Mouse (Mus musculus) forebrain, embryonic 10.5 days (tissue): ENCODE data around the gene Slc30a6. TPM values are rescaled to one million over a fixed set of nuclear protein-coding genes. Genes with fewer than 3 reads are reported as not detected.

ENCODE experiments used
- DNase-seq: peaks from one replicate; pipeline ENCODE4 v3.0.0-alpha.2; 2017; ENCODE audit warnings: low spot score; ENCODE audit errors: extremely low spot score
- H3K27ac ChIP-seq: fragments of 300-500 bp; sonication (generic); 2 replicates; pipeline ENCODE4 v1.5.1; 2016; ENCODE audit warnings: mild to moderate bottlenecking
- H3K27me3 ChIP-seq: fragments of 300-500 bp; sonication (generic); 2 replicates; pipeline ENCODE4 v1.6.1; 2016; ENCODE audit warnings: mild to moderate bottlenecking; ENCODE audit not compliant: poor library complexity, severe bottlenecking
- H3K36me3 ChIP-seq: fragments of 300-500 bp; sonication (generic); replicated peaks from 2 replicates; pipeline ENCODE4 v1.6.1; 2016; ENCODE audit warnings: mild to moderate bottlenecking, moderate library complexity
- H3K4me1 ChIP-seq: fragments of 300-500 bp; sonication (generic); 2 replicates; pipeline ENCODE4 v1.6.1; 2016
- H3K4me3 ChIP-seq: fragments of 300-500 bp; sonication (generic); 2 replicates; pipeline ENCODE4 v1.5.1; 2016; ENCODE audit warnings: mild to moderate bottlenecking, moderate library complexity
- H3K9me3 ChIP-seq: fragments of 300-500 bp; sonication (generic); 2 replicates; pipeline ENCODE4 v1.6.1; 2016; ENCODE audit warnings: mild to moderate bottlenecking, moderate library complexity
- WGBS: fragments of 180-500 bp; shearing (Covaris S2); methylation state at CpG from one replicate; pipeline ENCODE4 v1.1.7; 2016; 5-methylcytosine and 5-hydroxymethylcytosine counted together
- polyA plus RNA-seq: library from polyadenylated mRNA; unstranded; fragments of >200 nt; fragmentation: Nextera tagmentation; extraction: Ambion mirVana; gene quantifications from 2 replicates; pipeline ENCODE4 v1.2.1, GENCODE M21; 2016

The Slc30a6 gene
- polyA plus RNA-seq = 33.8 and 35.4 TPM in 2 replicates

DNA sequence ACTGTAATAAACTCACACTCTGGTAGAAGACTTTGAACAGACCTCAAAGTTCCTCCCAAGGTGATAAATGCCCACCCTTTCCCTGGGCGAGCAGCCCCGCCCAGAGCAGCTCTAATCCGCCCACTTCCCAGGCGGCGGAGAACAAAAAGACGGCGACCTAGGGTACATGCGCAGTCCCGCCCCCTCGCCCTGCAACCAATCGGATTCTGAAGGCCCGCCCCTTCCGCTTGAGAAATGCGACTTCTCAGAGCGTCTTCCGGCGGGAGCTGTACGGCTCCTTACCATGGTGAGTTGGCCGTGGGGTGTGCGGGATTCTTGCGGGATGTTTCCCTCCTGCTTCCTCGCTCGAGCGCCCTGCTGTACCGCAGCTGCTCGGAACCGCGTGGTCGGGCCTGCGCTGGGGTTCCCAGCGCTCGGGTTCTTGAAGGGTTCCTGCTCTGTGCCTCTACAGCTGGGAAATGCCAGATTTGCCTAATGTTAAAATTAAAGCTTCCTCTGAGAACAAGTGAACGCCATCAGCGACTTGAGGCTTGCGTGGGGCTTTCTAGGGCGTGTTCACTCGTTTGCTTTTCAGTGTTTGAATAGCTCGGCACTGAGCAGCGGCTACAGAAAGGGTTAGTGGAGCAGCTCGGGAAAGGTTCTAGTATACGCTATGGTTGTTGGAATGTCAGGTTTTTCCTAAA lies at the start of gene Slc30a6:
TSS of gene Slc30a6 (plus strand) at position 226 of the 683 bp plus-strand sequence.
- Histone ChIP-seq H3K4me3 (peak within 1 kb of the TSS; percentile 96), H3K4me1 (peaks cover 17% of the 10 kb centered on the region), H3K9me3 (no peaks in the 10 kb centered on the region), H3K27me3 (no peaks in the 10 kb centered on the region), H3K36me3 (no peaks in the 10 kb centered on the region), H3K27ac (peak within 1 kb of the TSS; percentile 91)
- WGBS = under 1% methylated on average over 41 of the region's 41 CpGs
- peak; percentile 97 for DNase-seq

DNA sequence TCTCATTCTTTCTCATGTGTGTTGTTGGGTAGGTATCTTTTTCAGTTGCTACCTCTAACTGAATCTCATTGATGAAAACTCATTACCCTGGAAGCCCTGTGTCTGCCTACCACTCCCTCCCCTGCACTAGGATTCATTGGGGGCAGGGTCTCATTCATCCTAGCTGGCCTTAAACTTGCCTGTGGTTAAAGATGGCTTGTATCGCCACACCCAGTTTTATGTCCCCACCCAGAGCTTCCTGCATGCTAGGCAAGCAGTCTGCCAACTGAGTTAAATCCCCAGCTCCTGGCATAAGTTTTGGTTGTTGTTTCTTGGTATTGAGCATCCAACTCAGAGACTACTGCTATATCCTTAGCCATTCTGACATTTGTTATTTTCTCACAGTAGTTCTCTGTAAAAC lies 31.8 kb upstream of the Slc30a6 start:
- H3K4me1 ChIP-seq = no peaks in the 10 kb centered on the region

DNA sequence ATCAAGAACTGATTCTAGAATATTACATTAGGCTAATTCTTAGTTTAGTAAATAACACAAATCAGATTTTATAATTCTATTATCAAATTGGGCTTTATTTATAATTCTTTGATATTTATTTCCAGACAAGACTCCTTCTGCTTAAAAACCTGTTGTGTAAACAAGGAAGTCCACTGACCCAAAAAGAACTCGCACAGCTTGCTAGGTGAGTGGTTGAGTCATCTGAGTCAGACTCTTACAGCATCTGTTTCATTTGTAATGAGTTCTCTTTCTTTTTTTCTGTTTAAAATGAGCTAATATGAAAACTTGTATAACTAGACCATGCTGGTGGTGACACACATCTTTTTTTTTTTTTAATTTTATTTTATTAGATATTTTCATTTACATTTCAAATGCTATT lies 18.5 kb upstream of the Slc30a6 start:
- Histone ChIP-seq H3K4me1 (no peaks in the 10 kb centered on the region), H3K27ac (no peak overlapping the region), H3K36me3 (peaks cover 89% of the 10 kb centered on the region), H3K4me3 (no peak overlapping the region), H3K27me3 (no peaks in the 10 kb centered on the region), H3K9me3 (no peaks in the 10 kb centered on the region)
- no peak for DNase-seq
- 94% methylated on average over 1 of the region's 1 CpGs for WGBS

More for the DNA sequence above, 31.8 kb upstream of the Slc30a6 start:
- WGBS = 94% methylated on average over 1 of the region's 1 CpGs
- Histone ChIP-seq H3K4me3 (no peak overlapping the region), H3K27ac (no peak overlapping the region), H3K36me3 (peaks cover 88% of the 10 kb centered on the region), H3K27me3 (no peaks in the 10 kb centered on the region), H3K9me3 (no peaks in the 10 kb centered on the region)
- no peak for DNase-seq

DNA sequence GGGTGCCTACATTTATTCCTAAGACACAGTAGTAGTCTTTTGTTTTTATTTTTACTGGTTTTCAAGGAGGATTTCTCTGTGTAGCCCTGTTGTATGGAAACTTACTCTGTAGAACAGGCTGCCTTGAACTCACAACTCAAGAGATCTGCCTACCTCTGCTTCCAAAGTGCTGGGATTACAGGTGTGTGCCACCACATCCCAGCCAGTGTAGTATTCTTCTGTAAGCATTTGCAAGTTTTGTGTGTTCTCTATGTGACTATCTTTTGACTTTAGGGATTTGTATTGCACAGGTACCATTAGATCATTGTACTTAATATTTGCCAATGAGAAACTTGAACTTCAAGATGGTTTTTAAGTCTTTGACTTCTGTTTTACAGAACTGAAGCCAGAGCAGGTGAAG lies 8.8 kb upstream of the Slc30a6 start:
- Histone ChIP-seq H3K4me1 (no peaks in the 10 kb centered on the region), H3K9me3 (no peaks in the 10 kb centered on the region), H3K27me3 (no peaks in the 10 kb centered on the region), H3K36me3 (peaks cover 76% of the 10 kb centered on the region), H3K4me3 (no peak overlapping the region), H3K27ac (no peak overlapping the region)
- DNase-seq = no peak

DNA sequence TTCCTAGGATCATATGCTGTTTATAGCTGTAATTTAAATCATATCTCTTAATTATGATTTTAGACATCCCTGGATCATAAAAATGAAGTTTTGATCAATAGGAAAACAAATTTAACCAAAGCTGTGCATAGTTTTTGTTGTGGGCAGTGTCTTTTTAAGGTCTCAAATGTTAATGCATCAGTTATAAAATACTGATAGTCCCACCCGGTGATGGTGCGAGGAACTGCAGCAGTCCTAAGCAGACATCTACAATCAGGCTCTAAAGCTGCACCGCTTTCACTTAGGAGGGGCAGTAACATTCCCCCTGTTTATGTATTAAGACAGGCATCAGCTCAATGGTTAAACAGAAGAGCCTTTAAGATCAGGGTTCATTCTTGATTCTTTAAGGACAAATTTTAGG lies 5.6 kb upstream of the Slc30a6 start:
- 89% methylated on average over 3 of the region's 3 CpGs for WGBS
- H3K36me3 ChIP-seq = peaks cover 44% of the 10 kb centered on the region
- no peak overlapping the region for H3K4me3 ChIP-seq
- H3K27me3 ChIP-seq = no peaks in the 10 kb centered on the region
- no peaks in the 10 kb centered on the region for H3K9me3 ChIP-seq
- peaks cover 3% of the 10 kb centered on the region; the same call in 1 of the 2 replicates for H3K4me1 ChIP-seq
- no peak overlapping the region for H3K27ac ChIP-seq
- no peak for DNase-seq

DNA sequence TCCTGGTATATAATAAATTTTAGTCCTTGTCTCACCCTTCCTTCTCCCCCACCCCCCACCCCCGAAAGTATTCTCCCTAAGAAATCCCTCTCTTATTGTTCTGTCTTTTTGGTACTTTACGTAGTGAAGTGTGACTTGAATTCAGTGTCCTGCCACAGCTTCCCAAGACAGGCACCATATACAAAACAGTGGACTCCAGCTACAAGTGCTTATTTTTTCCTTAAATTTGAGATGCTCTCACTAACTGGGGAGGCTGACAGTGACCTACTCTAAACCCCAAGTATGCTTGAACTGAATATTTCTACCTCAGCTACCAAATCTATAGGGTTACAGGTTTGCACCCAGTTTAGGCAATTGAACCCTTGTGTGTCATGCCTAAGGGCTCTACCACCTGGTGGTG lies 1.0 kb upstream of the Slc30a6 start:
- Histone ChIP-seq H3K4me1 (peaks cover 17% of the 10 kb centered on the region), H3K27me3 (no peaks in the 10 kb centered on the region), H3K9me3 (no peaks in the 10 kb centered on the region), H3K4me3 (no peak overlapping the region), H3K36me3 (peaks cover 6% of the 10 kb centered on the region), H3K27ac (0 out of 2 replicates have a peak overlapping the region, but pooled peaks have one; percentile 91)
- no peak for DNase-seq
- WGBS = 77% methylated on average over 2 of the region's 2 CpGs

DNA sequence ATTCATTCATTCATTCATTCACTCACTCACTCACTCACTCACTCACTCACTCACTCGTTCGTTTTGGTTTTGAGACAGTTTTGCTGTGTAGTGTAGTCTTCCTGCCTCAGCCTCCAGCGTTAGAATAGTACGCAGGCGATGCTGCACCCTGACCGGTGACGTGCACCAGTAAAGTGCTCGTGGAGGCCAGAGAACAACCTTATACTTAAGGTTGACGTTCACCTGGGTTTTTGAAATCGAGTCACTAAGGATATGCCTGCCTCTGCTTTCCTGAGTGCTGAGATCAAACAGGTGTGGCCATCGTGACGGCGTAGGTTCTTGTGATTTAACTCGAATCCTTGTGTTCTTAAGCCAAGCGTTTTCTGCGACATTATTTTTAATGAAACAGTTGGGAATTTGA lies 553 bp upstream of the Slc30a6 start:
- DNase-seq = peak; percentile 17
- H3K27me3 ChIP-seq = no peaks in the 10 kb centered on the region
- 36% methylated on average over 16 of the region's 16 CpGs for WGBS
- H3K36me3 ChIP-seq = 0 out of 2 replicates have a peak, but pooled peaks cover 4% of the 10 kb centered on the region
- peak overlapping the region; percentile 91 for H3K27ac ChIP-seq
- H3K4me1 ChIP-seq = peaks cover 17% of the 10 kb centered on the region
- no peaks in the 10 kb centered on the region for H3K9me3 ChIP-seq
- H3K4me3 ChIP-seq = peak overlapping the region; percentile 96

DNA sequence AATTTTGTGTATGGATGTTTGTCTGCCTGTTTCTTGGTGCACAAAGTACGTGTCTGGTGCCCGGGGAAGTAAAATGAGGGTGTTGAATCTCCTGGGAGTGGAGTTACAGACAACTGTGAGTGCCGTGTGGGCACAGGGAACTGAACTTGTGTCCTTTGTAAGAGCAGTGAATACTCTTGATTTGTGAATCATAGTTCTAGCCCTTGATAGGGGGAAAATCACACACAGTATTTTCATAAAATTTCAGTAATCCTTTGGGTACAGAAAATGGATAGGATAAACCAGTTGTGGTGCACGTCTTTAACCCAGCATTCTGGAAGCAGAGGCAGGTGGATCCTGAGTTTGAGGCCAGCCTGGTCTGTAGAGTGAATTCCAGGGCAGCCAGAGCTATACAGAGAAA lies 1.4 kb downstream of the Slc30a6 start:
- no peaks in the 10 kb centered on the region for H3K27me3 ChIP-seq
- no peaks in the 10 kb centered on the region for H3K9me3 ChIP-seq
- H3K36me3 ChIP-seq = peaks cover under 1% of the 10 kb centered on the region
- WGBS = 87% methylated on average over 4 of the region's 4 CpGs
- peak overlapping the region; percentile 96 for H3K4me3 ChIP-seq
- peaks cover 17% of the 10 kb centered on the region for H3K4me1 ChIP-seq
- DNase-seq = no peak
- H3K27ac ChIP-seq = no peak overlapping the region

DNA sequence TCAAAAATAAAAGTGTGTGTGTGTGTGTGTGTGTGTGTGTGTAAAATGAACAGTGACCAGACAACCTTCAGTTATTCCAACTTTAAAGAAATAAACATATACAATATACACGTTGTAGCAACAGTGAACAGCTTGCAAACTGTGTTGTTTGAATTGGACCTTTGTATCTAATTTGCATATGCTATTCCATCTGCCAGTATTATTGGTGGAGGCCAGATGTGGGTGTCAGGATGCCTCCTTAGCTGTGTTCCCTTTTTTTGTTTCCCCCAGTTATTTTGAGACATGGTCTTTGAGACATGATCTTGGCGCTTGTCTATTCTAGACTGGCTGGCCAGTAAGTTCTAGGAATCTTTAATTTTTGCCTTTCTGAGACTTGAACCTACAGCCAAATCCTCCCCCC lies 1.8 kb downstream of the Slc30a6 start:
- peaks cover 4% of the 10 kb centered on the region for H3K36me3 ChIP-seq
- no peak for DNase-seq
- 87% methylated on average over 2 of the region's 2 CpGs for WGBS
- H3K27me3 ChIP-seq = no peaks in the 10 kb centered on the region
- no peak overlapping the region for H3K27ac ChIP-seq
- H3K4me3 ChIP-seq = no peak overlapping the region
- no peaks in the 10 kb centered on the region for H3K9me3 ChIP-seq
- peaks cover 17% of the 10 kb centered on the region for H3K4me1 ChIP-seq

DNA sequence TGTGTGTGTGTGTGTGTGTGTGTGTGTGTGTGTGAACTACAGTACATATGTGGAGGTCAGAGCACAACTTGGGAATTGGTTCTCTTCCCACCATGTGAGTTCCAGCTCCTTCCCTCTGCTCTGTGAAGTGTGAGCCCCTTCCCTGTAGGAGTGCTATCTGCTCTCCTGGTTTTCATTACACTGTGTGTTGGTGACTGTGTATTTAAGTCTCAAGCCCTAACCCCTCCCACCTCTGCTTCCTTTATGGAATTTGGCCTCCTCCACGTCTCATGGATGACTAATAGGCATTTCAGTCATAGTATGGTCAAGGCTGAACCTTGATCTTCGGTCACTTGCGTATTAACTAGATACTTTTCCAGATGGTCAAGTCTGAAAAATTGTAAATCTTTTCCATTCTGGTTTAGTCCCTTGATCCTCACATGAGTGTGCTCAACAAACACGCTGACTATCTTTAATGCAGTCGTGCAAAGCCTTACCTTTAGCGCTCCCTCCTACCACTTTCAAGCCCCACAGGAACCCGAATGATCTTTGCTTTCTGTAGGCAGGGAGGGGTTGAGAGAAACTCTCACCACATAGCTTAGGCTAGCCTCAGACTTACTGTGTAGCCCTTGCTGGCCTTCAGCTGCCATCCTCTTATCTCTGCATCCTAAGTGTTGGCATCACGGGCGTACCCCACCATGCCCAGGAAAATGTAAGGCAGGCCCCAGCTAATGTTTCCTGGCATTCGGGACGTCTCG lies 7.2 kb downstream of the Slc30a6 start:
- 94% methylated on average over 12 of the region's 12 CpGs for WGBS
- Histone ChIP-seq H3K4me1 (no peaks in the 10 kb centered on the region), H3K36me3 (peaks cover 56% of the 10 kb centered on the region), H3K27ac (no peak overlapping the region), H3K27me3 (no peaks in the 10 kb centered on the region), H3K4me3 (no peak overlapping the region), H3K9me3 (no peaks in the 10 kb centered on the region)
- no peak for DNase-seq

DNA sequence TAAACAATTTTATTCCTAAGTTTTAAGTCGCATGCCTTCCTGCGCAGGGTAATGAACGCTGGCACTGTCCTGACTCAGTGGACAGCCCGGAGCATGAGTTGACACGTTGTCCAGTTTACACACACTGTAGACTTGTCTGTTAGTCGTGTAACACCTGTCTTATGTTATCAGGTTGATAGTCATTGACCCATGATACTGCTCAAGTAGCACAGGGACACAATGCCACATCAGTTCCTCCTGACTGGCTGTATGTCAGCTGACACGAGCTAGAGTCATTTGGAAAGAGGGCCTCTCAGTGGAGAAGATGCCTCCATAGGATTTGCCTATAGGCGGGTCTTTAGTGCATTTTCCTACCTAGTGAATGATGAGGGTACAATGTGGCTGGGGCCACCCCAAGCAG lies 11.1 kb downstream of the Slc30a6 start:
- Histone ChIP-seq H3K4me3 (no peak overlapping the region), H3K36me3 (peaks cover 86% of the 10 kb centered on the region), H3K4me1 (no peaks in the 10 kb centered on the region), H3K9me3 (no peaks in the 10 kb centered on the region), H3K27me3 (no peaks in the 10 kb centered on the region), H3K27ac (no peak overlapping the region)
- 92% methylated on average over 8 of the region's 8 CpGs for WGBS
- DNase-seq = no peak

DNA sequence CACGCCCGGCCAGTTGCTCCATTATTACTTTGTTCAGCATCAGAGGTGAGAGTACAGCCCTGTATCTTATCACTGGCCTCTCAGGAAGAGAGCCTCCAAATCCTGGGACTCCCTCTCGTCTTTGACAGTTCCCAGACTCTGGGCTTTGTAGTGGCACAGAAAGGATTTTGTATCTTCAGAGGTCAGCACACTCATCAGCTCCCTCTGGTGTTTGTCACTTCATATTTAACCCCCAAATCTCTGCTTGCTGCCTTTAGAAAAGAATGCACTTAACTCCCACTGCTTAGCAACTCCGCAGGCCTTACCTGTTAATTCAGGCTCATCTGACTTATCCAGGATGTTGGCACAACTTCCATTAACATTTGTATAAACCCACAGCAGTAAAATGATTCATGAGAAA lies 14.3 kb downstream of the Slc30a6 start:
- Histone ChIP-seq H3K4me3 (no peak overlapping the region), H3K4me1 (no peaks in the 10 kb centered on the region), H3K36me3 (peaks cover 87% of the 10 kb centered on the region), H3K27ac (no peak overlapping the region), H3K27me3 (no peaks in the 10 kb centered on the region), H3K9me3 (no peaks in the 10 kb centered on the region)
- WGBS = 68% methylated on average over 4 of the region's 4 CpGs
- DNase-seq = no peak

DNA sequence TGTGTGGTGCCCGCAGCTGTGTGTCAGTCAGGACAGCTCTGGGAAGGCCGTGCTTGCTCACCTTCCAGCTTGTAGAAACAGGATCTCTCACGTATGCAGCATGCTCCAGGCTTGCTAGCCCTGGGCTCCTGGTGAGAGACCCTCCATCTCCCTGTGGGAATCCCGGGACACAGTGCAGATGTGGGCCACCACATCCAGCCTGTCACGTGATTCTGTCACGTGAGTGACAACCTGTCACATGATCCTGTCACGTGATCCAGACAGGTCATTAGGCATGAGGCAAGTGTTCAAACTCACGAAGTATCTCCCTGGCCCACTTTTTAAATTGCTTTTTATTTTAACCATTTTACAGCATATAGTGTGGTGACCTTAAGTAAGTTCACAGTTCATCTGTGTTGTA lies 17.9 kb downstream of the Slc30a6 start:
- 93% methylated on average over 8 of the region's 8 CpGs for WGBS
- no peak for DNase-seq
- Histone ChIP-seq H3K9me3 (no peaks in the 10 kb centered on the region), H3K4me3 (no peak overlapping the region), H3K27ac (no peak overlapping the region), H3K36me3 (peaks cover 91% of the 10 kb centered on the region), H3K27me3 (no peaks in the 10 kb centered on the region), H3K4me1 (no peaks in the 10 kb centered on the region)
